Mouse (Mus musculus) layer of hippocampus, adult 9-10 months (tissue): ENCODE data around the gene Efcab3.
"Not testable (repeated sequence)": the region's sequence is repeated elsewhere in the genome, so short reads cannot be mapped to it uniquely, and the experiment has no call there.

Experiments used
- DNase-seq: peaks from one replicate; pipeline ENCODE4 v3.0.0; 2022; ENCODE audit warnings: low spot score

The Efcab3 gene

DNA sequence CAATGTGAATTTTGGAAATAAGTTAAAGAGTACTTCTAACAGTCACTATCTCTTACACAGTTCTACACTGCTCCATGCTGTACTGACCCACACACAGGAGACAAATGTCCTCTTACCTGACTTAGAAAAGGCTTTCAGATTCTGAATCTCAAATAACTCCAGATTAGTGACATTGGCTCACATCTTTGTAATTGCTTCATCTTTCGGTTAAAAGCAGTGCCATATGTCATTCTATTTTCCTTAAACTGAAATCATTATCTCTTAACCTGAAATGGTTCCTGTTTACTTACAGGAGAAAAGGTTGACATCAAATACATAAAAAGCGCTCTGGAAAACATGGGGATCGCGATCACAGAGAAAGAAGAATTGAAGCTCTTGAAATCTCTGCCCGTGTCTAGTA, at the start of gene Efcab3:
Efcab3 (plus strand) TSS at position 301 of the 400 bp plus-strand sequence.
- no peak for DNase-seq

DNA sequence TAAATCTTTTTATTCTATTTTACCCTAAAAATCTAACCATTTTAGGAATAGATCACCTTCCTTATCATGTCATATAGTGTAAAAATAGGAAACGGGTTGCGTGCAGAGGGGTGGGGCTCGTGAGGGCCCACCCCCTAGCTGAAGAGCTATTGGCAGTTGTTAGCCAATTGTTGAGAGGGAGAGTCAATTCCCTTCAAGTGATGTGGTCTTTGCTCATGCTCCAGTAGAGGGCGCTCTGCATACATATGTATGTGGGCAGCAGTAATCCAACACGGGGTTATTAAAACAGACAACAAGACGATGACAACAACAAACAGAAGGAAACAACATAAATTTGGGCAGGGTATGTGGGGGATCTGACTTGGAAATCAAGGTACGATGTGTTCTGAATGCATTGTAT, 42.3 kb upstream of the Efcab3 start:
- no peak for DNase-seq

DNA sequence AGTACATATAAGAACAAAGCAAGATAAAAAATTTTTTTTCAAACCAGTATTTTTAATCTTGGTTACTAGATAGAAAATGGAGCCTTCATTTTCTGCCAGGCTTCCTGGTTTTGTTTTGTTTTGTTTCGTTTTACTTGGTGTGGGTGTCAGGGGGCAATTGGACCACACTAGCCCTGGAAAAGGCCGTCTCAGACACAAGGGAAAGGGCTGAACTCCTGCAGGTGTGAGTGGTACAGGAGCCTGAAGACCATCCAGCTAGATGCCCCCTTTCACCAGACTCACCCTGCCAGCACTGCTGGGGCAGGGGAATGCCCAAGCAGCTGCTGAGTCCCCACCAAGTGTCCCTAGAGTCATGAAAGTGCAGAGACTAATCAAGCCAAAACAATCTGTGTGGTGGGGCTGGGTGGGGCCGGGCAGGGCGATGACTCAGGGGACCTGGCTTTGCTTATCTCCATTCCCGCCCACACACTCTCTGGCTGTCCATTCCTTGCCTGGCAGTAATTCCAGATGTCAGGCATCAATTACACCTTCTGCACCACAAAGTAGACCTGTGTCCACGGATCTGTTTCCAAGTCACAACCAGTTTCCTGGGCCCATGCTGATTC, 34.5 kb upstream of the Efcab3 start:
- DNase-seq, result no peak

DNA sequence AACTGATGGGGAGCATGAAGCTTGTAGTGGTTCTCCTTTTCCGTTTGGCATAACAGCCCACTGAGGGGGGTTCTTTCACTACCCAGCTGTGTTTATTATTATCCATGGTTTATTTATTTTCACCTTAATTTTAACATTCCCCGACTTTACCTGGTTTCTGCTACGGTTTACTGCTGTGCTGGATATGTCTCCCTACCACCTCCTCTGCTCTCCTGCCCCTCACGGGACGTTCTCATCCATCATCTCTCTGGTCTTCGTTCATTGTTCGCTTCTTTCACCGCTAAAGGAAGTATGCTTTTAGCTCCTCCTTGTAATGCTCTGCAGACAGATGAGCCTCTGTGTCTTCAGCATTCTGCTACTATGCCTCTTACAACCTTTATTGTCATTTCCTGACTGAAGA, 33.9 kb upstream of the Efcab3 start:
- DNase-seq, result no peak

DNA sequence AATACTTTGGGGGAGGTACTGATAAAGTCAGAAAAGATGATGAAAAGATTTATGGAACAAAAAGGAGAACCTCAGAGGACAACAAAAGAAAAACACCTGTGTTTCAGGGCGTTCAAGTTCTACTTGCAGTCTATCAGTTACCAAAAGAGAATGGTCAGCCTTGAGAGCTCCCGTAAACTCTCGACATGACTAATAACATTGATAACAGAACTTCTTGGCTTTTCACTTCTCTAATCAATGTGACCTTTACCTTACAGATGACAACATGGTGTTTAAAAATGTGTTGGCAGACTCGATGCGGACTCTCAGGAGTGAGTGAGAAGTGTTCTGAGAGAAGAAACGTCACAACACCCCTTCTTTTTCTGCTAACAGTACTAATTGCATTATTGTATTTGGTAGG, 33.2 kb upstream of the Efcab3 start:
- no peak for DNase-seq

DNA sequence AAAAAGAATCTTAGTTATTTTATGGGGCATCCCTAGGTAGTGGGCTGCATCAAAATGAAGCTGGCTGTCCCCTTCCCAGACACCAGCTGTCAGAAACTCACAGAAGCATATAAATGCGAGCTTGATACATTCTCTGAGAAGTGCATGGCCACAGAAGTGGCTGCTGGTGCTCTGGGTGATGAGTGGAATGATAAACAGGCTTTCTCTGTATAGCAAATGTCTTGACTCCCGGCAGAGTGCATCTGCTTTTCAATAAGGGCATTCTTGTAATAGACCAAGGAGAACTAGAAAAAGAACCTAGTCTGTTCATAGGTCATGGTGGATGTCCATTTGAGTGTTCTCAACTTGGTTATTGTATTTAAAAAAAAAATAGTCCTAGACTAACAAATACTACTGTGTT, 32.3 kb upstream of the Efcab3 start:
- DNase-seq, result no peak

DNA sequence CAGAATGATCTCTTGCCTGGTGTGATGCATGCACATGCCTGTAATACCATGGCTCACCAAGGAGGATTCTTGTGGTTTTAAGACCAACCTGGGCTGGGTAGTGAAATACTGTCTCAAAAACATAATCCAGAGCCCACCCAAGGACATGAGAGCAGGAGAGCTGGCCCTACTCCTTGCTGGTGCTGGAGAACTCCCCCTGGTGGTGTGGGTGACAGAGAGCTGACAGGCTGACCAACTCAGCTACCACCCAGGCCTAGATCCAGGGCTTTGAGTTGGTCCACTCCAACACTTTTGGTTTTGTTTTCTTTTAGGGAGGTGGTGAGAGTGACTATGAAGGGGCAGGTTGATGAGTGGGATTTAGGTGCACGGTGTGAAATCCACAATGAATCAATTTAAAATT, 28.3 kb upstream of the Efcab3 start:
- no peak for DNase-seq

DNA sequence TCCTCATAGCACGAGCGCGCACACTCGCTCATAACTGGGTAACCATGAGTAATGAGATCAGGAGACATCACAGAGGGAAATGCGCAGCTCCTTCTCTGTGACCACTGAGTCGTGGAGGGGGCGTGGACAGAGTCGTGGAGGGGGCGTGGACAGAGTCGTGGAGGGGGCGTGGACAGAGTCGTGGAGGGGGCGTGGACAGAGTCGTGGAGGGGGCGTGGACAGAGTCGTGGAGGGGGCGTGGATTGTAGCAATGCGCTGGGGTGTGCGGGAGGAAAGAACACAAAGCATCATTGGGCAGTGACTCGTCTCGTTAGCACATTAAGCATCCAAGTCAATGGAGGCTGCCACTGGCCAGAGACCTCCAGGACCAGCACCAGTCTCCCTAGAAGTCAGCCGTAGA, 49.1 kb downstream of the Efcab3 start:
- DNase-seq, result not testable (repeated sequence)

DNA sequence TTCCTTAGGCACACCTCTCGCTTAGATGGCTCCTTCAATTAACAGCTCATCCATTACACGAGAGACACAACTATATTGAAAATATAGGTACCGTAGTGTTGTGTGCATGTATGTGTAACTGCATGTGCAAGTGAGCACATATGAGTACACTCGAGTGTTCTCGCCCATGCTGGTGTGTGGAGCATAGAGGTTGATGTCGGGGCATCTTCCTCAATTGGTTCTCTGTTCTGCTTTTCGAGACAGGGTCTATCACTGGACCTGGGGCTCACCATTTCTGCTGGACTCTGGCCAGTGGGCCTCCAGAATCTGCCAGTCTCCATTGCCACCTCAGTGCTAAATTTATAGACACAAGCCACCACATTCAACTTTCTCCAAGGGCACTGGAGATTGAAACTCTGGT, 54.4 kb downstream of the Efcab3 start:
- DNase-seq, result no peak

DNA sequence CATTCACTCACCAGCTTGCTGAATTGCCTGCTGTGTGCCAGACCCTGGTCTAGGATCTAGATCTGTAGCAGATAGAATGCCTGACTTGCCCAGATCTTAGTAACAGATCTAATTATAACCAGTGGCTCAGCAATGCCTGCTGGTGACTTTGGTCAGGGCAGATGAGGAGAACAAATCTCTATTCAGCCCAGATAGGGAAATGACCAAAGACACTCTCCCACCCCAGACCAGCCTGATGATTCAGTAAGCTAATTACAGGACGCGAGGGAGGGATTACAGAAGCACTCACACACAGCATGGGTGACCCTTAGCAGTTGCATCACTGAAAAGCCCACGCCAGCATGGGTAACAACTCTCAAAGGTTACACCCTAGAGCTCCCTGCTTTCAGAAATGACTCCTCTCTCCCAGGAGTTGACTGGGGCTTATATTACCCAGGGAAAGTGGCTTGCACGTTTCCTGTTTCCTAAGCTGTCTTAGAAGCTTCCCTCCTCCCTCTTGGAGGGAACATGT, 57.2 kb downstream of the Efcab3 start:
- DNase-seq, result no peak

DNA sequence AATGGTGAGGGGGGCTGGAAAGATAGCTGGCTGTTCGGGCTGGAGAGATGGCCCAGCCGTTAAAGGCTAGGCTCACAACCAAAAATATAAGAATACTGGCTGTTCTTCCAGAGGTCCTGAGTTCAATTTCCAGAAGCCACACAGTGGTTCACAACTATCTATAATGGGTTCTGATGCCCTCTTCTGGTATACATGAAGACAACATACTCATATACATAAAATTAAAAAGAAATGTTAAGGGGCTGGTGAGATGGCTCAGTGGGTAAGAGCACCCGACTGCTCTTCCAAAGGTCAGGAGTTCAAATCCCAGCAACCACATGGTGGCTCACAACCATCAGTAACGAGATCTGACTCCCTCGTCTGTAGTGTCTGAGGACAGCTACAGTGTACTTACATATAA, 58.4 kb downstream of the Efcab3 start:
- DNase-seq, result not testable (repeated sequence)

DNA sequence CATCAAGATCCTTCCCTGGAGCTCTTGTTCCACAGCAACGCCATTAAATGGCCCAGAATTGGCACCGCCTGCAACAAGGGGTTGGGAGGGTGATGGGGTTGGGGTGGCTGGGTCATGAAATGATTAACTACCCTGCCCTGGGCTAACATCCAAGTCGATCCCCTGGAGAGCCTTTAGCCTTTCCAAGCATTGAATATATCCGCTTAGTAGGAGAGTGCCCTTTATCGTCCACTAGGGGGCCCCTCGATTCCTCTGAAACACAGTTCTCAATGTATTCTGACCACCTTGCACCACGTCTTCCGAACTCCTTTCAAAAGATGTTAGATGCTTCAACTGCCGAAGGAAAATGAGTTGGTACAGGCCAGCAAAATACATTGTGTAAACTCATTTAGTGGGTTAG, 60.6 kb downstream of the Efcab3 start:
- DNase-seq, result no peak

DNA sequence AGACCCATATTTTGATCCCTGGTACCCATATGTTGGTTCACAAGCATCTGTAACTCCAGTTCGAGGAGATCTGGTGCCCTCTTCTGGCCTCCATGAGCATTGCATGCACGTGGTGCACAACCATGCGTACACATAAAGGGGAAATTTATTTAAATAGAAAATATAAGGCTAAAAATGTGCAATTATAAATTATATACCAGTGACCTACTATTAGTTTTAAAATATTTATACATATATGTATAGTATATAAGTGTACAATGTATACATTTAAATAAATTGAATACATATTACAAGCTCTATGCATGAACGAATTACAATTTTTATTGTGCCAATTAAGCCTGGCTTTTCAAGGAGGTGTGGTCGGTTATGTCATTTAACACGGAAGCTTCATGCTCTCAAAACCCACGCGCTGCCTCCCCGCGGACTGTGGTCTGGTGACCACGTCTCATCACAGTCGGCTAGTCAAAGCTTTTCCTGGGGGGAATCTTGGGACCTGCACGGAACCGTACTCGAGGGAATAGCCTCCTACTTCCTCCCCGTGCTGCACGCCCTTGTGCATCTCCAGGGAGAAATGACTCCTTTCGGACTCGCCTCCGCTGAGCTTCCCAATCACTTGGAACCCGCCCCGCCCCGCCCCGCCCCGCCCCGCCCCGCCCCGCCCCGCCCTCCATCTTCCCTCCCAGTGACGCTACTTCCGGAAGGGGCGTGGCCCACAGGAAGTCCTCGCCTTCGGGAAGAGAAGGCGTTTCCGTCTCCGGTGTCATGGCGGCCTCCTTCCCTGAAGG, 62.5 kb downstream of the Efcab3 start, which contains the start of gene Mettl2:
Mettl2 (plus strand) TSS at position 691 of the 785 bp plus-strand sequence.
- DNase-seq, result peak; percentile 65

DNA sequence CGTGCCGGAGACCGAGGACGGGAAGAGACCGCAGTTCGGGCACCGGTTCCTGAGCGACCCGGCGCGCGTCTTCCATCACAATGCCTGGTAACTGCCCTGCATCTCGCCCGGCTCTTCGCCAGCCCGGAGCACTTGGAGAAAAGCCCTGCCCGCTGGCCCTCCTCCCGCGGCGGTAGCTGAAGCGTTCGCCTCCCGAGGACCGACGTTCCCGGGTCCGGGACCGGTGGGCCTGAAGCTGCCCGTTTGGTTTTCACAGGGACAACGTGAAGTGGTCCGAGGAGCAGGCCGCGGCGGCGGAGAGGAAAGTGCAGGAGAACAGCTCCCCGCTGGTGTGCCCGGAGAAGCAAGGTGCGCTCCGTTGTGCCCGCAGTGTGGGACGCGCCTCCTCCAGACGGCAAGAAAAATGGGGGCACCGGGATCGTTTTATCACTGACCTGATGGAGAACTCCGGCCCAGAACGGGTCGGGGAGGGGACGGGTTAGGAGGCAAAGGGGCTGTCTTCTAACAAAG, 63.2 kb downstream of the Efcab3 start:
- no peak for DNase-seq

DNA sequence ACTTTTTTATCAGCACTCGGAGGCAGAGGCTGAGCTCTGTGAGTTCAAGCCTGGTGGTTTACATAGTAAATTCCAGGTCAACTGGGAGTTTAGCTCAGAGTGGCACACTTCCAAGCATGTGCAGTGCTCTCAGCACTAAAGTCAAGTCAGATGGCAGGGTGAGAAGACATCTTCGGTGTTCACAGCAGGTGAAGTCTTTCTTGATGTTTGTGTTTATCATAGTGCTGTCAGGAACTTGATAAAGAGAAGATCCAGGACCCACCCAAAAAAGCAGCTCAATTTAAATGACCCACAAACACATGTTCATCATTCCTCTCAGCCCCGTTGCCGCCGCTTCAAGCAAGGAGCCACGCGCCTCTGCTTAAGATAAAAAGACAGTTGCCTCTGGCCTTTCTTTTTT, 72.3 kb downstream of the Efcab3 start:
- no peak for DNase-seq

DNA sequence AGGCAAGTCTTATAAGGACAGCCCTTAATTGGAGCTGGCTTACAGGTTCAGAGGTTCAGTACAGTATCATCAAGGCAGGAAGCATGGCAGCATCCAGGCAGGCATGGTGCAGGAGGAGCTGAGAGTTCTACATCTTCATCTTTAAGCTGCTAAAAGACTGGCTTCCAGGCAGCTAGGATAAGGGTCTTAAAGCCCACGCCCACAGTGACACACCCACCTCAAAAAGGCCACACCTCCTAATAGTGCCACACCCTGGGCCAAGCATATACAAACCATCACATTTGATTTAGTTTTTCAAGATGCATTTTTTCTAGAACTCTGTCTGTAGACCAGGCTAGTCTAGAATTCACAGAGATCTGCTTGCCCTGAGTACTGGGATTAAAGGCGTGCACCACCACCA, 73.9 kb downstream of the Efcab3 start:
- DNase-seq, result not testable (repeated sequence)

DNA sequence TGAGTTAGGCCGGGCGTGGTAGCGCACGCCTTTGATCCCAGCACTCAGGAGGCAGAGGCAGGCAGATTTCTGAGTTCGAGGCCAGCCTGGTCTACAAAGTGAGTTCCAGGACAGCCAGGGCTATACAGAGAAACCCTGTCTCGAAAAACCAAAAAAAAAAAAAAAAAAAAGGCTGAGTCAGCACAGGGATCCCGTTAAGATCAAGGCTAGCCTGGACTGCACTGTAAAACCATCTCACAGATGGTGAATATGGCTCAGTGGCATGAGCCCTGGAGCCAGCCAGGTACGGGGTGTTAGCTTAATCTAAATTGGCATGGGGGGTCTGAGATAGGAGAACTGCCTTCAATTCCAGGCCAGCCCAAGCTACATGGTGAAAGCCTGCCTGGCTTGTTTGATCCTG, 77.1 kb downstream of the Efcab3 start:
- DNase-seq, result not testable (repeated sequence)

DNA sequence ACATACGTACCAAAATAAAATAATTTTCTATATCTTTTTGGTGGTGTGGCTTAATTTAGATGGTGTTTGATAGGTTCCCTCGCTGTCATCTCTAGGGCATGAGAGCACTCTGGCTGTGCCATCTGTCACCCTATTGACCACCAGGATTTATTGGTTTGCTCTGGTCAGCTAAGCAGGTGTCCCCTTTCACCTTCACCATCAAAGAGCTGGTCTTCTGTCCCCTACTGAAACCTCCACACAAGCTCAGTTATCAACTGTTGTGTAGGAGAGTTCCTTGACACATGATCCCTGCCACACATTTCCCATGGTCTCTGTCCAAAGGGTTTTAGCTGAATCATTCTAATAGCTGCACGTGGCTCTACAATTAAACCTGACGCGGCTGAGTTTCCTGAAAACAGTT, 77.7 kb downstream of the Efcab3 start:
- no peak for DNase-seq

DNA sequence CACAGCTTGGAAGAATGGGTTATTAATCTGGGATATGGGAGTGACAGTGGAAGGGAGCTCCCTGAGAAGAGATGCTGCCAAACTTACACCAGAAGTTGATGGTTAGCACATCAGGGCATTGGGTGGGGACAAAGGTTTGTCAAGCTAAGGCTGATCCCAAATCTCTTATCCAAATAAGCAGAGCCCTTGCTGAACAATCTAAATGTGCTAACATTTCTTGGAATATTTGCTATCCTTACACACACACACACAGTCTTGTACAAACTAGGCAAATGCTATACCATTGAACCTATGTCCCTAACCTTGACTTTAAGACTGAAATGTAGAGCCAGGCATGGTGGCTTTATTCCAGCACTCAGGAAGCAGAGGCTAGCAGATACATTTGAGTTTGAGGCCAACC, 80.2 kb downstream of the Efcab3 start:
- no peak for DNase-seq

DNA sequence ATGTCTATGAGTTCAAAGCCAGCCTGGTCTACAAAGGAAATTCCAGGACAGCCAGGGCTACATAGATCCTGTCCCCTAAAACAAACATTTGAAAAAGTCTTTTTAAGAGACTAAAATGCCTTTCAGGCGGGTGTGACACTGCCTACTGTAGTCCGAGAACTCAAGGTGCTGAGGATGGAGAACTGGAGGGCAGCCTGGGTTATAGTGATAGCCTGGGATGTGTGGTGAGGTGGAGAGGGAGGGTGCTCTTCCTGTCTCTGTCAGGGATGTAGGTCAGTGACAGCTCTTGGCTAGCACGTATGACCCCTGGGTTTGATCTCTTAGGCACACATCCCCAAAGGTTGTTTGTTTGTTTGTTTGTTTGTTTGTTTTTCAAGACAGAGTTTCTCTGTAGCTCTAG, 80.7 kb downstream of the Efcab3 start:
- no peak for DNase-seq

DNA sequence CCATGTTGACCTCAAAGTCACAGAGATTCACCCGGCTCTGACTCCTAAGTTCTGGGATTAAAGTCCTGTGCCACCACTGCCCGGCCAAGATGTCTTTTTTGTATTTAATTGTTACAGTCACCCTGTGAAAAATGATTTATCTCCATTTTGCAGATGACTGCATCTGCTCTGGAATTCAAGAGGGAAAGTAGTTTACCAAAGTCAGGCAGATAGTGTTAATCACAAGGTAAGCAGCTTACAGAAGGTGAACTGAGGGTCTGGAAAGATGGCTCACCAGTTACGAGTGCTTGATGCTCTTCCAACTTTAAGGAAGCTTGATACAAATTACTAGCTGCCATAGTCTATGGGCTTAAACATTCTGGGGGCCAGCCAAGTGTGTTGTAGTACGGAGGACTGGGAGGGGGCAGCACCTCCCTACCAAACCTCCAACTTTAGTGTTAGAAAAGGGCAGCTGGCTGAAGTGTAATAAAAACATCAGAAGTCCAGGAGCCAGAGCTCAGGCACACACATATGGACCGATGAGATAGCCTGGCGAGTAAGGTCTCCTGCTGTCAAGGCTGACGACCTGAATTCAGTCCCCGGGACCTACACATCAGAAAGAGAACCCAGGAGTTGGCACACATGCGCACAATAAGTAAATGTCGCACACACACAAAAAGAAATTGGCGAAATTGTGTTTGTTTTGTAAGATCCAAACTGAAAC, 81.3 kb downstream of the Efcab3 start:
- no peak for DNase-seq

DNA sequence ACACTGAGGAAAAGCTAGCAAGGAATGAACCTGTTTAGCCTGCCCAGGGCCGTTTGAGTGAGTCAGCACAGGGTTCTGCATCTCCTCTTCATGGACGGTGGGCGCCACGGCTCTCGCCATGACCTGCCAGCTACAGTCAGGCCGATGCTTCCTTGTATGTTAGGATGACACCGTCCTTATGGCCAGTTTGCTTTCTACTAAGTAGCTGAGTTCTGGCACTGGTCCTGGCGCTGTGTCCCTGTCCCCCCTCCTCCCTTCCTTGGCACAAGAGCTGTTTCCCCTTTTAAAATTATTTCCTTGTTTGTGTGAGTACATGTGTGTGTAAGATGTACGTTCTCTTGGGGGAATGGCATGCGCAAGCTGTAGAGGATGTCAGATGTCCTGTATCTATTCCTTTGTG, 81.8 kb downstream of the Efcab3 start:
- DNase-seq, result no peak

DNA sequence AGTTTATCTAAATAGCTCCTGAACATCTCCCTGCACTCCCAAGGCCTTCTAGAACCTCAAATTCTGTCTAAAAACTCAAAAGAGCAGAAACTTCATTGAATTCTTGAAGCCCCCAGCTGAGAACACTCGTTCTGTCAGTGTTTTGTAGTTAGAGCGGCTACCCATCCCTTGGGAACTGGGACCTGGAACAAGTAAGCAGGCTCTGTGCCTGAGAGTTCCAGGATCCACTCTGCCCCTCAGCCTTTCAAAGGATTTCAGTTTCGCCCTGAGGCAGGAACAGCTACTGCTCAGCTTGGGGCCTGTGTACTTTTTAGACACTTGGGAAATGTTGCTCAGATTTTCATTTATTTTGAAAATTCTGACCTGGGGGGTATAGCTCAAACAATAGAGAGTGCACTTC, 83.2 kb downstream of the Efcab3 start, which contains the start of gene Gm10842:
Gm10842 (plus strand) TSS at position 301 of the 400 bp plus-strand sequence.
- DNase-seq, result no peak
